Mouse (Mus musculus) intestine, embryonic 15.5 days (tissue): Measurements from ENCODE around the gene Saxo1. TPM values are rescaled to one million over a fixed set of nuclear protein-coding genes. Genes with fewer than 3 reads are reported as not detected.
A peak's percentile ranks its signal among the peaks of the same experiment; 100 is the strongest.

Experiments
- ATAC-seq: fragments of 200-750 bp; cut with Nextera tagmentation; 2 replicates; pipeline ENCODE4 v1.8.0; 2017; ENCODE audit warnings: moderate TSS enrichment, moderate library complexity
- H3K27ac ChIP-seq: fragments of 300-500 bp; sonication (generic); 2 replicates; pipeline ENCODE4 v1.5.1; 2015; ENCODE audit warnings: mild to moderate bottlenecking, inconsistent platforms
- H3K27me3 ChIP-seq: fragments of 300-500 bp; sonication (generic); replicated peaks from 2 replicates; pipeline ENCODE4 v1.6.1; 2015; ENCODE audit warnings: inconsistent platforms
- H3K36me3 ChIP-seq: fragments of 300-500 bp; sonication (generic); 2 replicates; pipeline ENCODE4 v1.6.1; 2015; ENCODE audit warnings: inconsistent platforms
- H3K4me1 ChIP-seq: fragments of 300-500 bp; sonication (generic); replicated peaks from 2 replicates; pipeline ENCODE4 v1.6.1; 2015; ENCODE audit warnings: inconsistent platforms
- H3K4me2 ChIP-seq: fragments of 300-500 bp; sonication (generic); replicated peaks from 2 replicates; pipeline ENCODE4 v1.6.1; 2015; ENCODE audit warnings: mild to moderate bottlenecking, inconsistent platforms
- H3K4me3 ChIP-seq: fragments of 300-500 bp; sonication (generic); replicated peaks from 2 replicates; pipeline ENCODE4 v1.5.1; 2015; ENCODE audit warnings: inconsistent platforms
- H3K9ac ChIP-seq: fragments of 300-500 bp; sonication (generic); 2 replicates; pipeline ENCODE4 v1.6.1; 2015; ENCODE audit warnings: inconsistent platforms
- H3K9me3 ChIP-seq: fragments of 300-500 bp; sonication (generic); 2 replicates; pipeline ENCODE4 v1.6.1; 2016; ENCODE audit warnings: inconsistent platforms
- WGBS: fragments of 180-500 bp; shearing (Covaris S2); methylation state at CpG from one replicate; pipeline ENCODE4 v1.1.7; 2015; 5-methylcytosine and 5-hydroxymethylcytosine counted together
- polyA plus RNA-seq: library from polyadenylated mRNA; unstranded; fragments of >200 nt; fragmentation: Nextera tagmentation; extraction: Ambion mirVana; gene quantifications from 2 replicates; pipeline ENCODE4 v1.2.1, GENCODE M21; 2015

Gene Saxo1
- not detected in 2 replicates for polyA plus RNA-seq

DNA sequence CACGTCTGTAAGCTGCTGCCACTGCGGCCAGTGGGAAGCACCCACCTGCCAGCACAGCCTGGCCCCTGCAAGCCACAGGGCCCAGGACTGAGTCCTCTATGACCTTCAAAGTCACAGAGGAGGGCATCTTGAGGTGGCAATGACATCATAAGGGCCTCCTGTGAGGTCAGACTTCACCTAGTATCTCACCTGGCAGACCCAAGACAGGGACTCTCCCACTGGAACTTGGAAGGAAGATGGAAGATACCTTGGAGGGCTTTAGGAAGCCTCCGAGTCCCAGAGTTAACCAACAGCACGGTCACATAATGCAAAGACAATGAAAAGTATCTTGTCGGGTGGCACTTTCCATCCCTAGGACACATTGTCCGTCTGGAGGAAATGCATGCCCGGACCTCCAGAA is at the start of gene Saxo1:
Saxo1 (minus strand) TSS at position 101 of the 400 bp plus-strand sequence.
- ATAC-seq, result no peak
- no peaks in the 10 kb centered on the region for H3K36me3 ChIP-seq
- H3K4me2 ChIP-seq, result no peak within 1 kb of the TSS
- no peaks in the 10 kb centered on the region for H3K4me1 ChIP-seq
- 92% methylated on average over 7 of the region's 7 CpGs for WGBS
- no peak within 1 kb of the TSS for H3K4me3 ChIP-seq
- no peaks in the 10 kb centered on the region for H3K9me3 ChIP-seq
- H3K9ac ChIP-seq, result no peak within 1 kb of the TSS
- no peak within 1 kb of the TSS for H3K27ac ChIP-seq
- H3K27me3 ChIP-seq, result no peaks in the 10 kb centered on the region

DNA sequence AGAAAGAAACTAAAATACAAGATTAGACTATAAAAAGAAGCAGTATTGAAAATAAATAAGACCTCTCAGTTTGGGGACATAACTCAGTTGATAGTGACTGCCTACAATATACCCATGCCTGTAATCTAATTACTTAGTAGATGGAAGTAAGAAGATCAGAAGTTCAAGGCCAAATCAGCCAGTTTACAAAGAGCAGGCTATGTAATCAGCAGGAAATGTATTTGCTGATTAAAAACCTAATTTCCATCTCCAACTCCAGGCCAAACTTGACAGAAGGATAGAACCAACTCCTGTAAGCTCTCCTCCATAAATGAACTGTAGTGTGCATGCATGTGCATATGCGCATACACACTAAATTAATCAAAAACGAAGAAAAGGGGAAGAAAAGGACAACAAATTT is 33.2 kb upstream of the Saxo1 start:
- no peaks in the 10 kb centered on the region for H3K4me1 ChIP-seq
- 90% methylated on average over 2 of the region's 2 CpGs for WGBS
- no peak overlapping the region for H3K4me3 ChIP-seq
- ATAC-seq, result no peak
- no peaks in the 10 kb centered on the region for H3K9me3 ChIP-seq
- H3K27me3 ChIP-seq, result no peaks in the 10 kb centered on the region
- peaks cover 11% of the 10 kb centered on the region for H3K36me3 ChIP-seq
- no peak overlapping the region for H3K9ac ChIP-seq
- H3K27ac ChIP-seq, result no peak overlapping the region
- H3K4me2 ChIP-seq, result no peak overlapping the region

DNA sequence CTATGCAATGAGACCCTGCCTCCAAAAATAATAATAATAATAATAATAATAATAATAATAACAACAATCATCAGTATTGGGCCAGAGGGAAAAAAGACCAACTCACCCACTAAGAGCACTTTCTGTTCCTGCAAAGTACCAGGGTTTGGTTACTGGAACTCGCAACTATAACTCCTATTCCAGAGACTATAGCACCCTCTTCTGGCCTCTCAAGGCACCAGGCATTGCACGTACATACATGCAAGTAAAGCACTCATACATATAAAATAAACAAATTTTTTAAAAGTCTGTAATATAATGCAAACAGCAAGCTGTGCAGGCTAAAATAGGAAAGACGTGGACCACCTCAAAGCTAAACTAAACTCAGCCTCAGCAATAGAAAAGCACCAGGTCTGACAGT is 30.1 kb upstream of the Saxo1 start:
- no peak overlapping the region for H3K27ac ChIP-seq
- H3K36me3 ChIP-seq, result peaks cover 17% of the 10 kb centered on the region
- WGBS, result 86% methylated on average over 3 of the region's 3 CpGs
- H3K4me1 ChIP-seq, result no peaks in the 10 kb centered on the region
- H3K9ac ChIP-seq, result no peak overlapping the region
- no peak overlapping the region for H3K4me2 ChIP-seq
- H3K4me3 ChIP-seq, result no peak overlapping the region
- no peaks in the 10 kb centered on the region for H3K27me3 ChIP-seq
- no peaks in the 10 kb centered on the region for H3K9me3 ChIP-seq
- no peak for ATAC-seq

DNA sequence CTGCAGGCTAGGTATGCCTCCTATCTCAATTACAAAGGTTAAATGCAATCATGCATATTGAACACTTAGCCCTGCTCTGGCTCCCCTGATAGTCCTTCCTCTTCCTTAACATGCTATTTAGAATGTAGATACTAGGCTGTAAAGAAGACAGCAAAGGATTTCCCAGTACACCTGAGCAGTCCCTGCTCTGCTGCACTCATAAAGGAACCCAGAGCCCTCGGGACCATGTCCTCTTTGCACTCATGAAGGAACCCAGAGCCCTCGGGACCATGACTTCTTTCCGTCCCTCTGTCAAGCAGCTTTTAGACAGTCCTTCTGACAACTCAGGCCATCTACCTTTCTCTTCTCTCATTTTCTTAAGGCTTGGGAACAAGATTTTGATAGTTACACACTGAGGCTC is 22.5 kb upstream of the Saxo1 start:
- WGBS, result 85% methylated on average over 3 of the region's 3 CpGs

GRCm38 (mm10) chr4:86580056-86580455 is 21.9 kb upstream of the Saxo1 start:
- peaks cover 9% of the 10 kb centered on the region for H3K4me1 ChIP-seq
- no peak overlapping the region for H3K4me2 ChIP-seq
- no peak overlapping the region for H3K27ac ChIP-seq
- H3K36me3 ChIP-seq, result peaks cover 16% of the 10 kb centered on the region; the same call in 1 of the 2 replicates
- no peak for ATAC-seq
- H3K9ac ChIP-seq, result no peak overlapping the region
- no peaks in the 10 kb centered on the region for H3K9me3 ChIP-seq
- H3K27me3 ChIP-seq, result no peaks in the 10 kb centered on the region
- H3K4me3 ChIP-seq, result no peak overlapping the region
- WGBS, result 69% methylated on average over 4 of the region's 4 CpGs

More for the DNA sequence above, 22.5 kb upstream of the Saxo1 start:
- Histone ChIP-seq H3K27me3 (no peaks in the 10 kb centered on the region), H3K9ac (no peak overlapping the region), H3K9me3 (no peaks in the 10 kb centered on the region), H3K4me2 (no peak overlapping the region), H3K4me3 (no peak overlapping the region), H3K27ac (no peak overlapping the region), H3K36me3 (peaks cover 16% of the 10 kb centered on the region; the same call in 1 of the 2 replicates), H3K4me1 (peaks cover 9% of the 10 kb centered on the region)
- no peak for ATAC-seq

- H3K36me3 ChIP-seq, result 0 out of 2 replicates have a peak, but pooled peaks cover 2% of the 10 kb centered on the region
- WGBS, result 7% methylated on average over 11 of the region's 11 CpGs
- no peaks in the 10 kb centered on the region for H3K9me3 ChIP-seq
- ATAC-seq, result no peak
- 0 out of 2 replicates have a peak overlapping the region, but pooled peaks have one; percentile 96 for H3K27ac ChIP-seq
- H3K27me3 ChIP-seq, result no peaks in the 10 kb centered on the region
- H3K4me3 ChIP-seq, result peak overlapping the region; percentile 84
- H3K4me2 ChIP-seq, result peak overlapping the region; percentile 79
- peaks cover 9% of the 10 kb centered on the region for H3K4me1 ChIP-seq
- peak overlapping the region; percentile 90 for H3K9ac ChIP-seq
Observed at GRCm38 (mm10) chr4:86576630-86577225, 18.6 kb upstream of the Saxo1 start.

DNA sequence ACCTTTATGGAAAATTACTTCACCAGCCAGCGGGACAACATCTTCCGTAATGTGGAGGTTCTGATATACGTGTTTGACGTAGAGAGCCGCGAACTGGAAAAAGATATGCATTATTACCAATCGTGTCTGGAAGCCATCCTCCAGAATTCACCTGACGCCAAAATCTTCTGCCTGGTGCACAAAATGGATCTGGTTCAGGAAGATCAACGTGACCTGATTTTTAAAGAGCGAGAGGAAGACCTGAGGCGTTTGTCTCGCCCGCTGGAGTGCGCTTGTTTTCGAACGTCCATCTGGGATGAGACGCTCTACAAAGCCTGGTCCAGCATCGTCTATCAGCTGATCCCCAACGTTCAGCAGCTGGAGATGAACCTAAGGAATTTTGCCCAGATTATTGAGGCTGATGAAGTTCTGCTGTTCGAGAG is 18.0 kb upstream of the Saxo1 start:
- no peak for ATAC-seq
- WGBS, result 0% methylated on average over 20 of the region's 20 CpGs
- Histone ChIP-seq H3K9ac (peak overlapping the region; percentile 90), H3K4me2 (peak overlapping the region; percentile 79), H3K27ac (peak overlapping the region; percentile 96), H3K36me3 (0 out of 2 replicates have a peak, but pooled peaks cover 2% of the 10 kb centered on the region), H3K4me1 (peaks cover 9% of the 10 kb centered on the region), H3K27me3 (no peaks in the 10 kb centered on the region), H3K4me3 (peak overlapping the region; percentile 84), H3K9me3 (no peaks in the 10 kb centered on the region)

DNA sequence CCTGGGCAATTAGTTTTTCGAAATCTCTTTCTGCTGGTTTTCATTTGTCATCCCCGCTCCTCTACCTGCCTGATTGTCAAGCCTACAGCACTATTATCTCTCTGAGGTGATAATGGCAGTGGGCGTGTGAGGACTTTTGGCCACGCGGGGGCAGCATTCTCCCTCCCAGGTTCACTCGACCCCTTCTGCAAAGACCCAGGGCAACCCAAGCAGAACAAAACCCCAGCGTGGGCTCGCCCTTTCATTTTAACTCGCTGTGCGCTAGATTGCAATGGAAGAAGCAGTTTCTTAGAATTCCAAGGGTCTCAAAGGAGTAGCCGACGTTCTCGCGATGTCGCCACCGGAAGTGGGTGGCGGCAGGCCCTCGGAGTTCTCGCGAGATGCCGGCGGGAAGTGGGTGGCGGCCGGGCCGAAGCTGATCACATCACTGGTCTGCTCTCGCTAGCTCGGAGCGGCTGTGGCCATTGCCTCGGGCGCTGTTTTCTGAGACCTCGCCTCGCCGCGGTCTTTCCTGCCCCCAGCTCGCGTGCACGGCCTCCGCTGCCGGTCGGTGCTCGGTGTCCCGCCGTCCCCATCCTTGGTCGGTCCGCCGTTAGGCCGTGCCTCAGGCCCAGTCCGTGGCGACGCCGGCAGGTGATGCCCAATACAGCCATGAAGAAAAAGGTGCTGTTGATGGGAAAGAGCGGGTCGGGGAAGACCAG is 17.3 kb upstream of the Saxo1 start, which contains the start of gene Rraga:
Rraga (plus strand) TSS at position 386 of the 701 bp plus-strand sequence.
- WGBS, result under 1% methylated on average over 53 of the region's 53 CpGs
- Histone ChIP-seq H3K9ac (peak within 1 kb of the TSS; percentile 90), H3K9me3 (no peaks in the 10 kb centered on the region), H3K36me3 (0 out of 2 replicates have a peak, but pooled peaks cover 2% of the 10 kb centered on the region), H3K4me2 (peak within 1 kb of the TSS; percentile 79), H3K4me1 (peaks cover 9% of the 10 kb centered on the region), H3K4me3 (peak within 1 kb of the TSS; percentile 84), H3K27ac (peak within 1 kb of the TSS; percentile 96), H3K27me3 (no peaks in the 10 kb centered on the region)
- ATAC-seq, result peak; percentile 98

GRCm38 (mm10) chr4:86574939-86575282 is 16.8 kb upstream of the Saxo1 start:
- Histone ChIP-seq H3K27ac (peak overlapping the region; percentile 96), H3K4me1 (peaks cover 9% of the 10 kb centered on the region), H3K27me3 (no peaks in the 10 kb centered on the region), H3K4me2 (peak overlapping the region; percentile 79), H3K9me3 (no peaks in the 10 kb centered on the region), H3K4me3 (peak overlapping the region; percentile 84), H3K36me3 (0 out of 2 replicates have a peak, but pooled peaks cover 2% of the 10 kb centered on the region), H3K9ac (peak overlapping the region; percentile 90)
- peak; percentile 13 for ATAC-seq
- WGBS, result 15% methylated on average over 6 of the region's 6 CpGs

DNA sequence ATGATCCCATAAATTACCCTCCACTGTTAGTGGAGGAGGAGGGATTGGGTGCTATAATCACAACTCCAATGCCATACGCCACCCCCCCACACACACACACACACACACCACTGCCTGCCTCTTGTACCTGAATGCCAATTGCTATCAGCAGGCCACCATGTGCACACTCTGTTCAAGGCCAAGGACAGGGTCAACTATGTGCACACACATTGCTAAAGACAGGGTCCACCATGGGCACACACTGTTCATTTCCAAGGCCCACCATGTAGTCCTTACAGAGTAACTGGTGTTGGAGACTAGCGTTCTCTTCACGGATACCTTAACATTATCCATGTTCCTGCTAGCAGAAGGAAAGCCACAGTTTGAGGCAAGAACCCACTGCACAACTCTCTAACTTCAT is 2.9 kb upstream of the Saxo1 start:
- Histone ChIP-seq H3K36me3 (no peaks in the 10 kb centered on the region), H3K4me1 (no peaks in the 10 kb centered on the region), H3K9ac (no peak overlapping the region), H3K9me3 (no peaks in the 10 kb centered on the region), H3K4me2 (no peak overlapping the region), H3K27me3 (no peaks in the 10 kb centered on the region), H3K4me3 (no peak overlapping the region), H3K27ac (no peak overlapping the region)
- 95% methylated on average over 3 of the region's 3 CpGs for WGBS
- no peak for ATAC-seq

DNA sequence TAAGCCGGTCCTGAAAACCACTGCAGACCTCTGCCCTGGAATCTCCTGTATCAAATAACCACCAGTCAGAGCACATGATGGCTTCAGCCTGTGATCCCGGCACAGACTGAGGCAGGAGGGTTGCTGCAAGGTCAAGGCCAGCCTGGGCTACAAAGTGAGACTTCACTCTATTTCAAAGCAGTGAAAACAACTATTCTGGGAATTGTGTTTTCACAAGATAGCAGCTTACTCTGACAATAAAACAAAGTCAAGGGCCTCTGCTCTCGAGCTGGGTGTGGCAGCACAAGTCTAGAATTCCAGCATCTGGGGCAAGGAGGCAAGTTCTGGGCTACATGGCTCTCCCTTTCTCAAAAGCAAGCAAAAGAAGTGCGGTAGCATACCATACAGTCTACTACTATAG is 878 bp upstream of the Saxo1 start:
- no peaks in the 10 kb centered on the region for H3K4me1 ChIP-seq
- H3K27me3 ChIP-seq, result no peaks in the 10 kb centered on the region
- WGBS, result 61% methylated on average over 4 of the region's 4 CpGs
- H3K9me3 ChIP-seq, result no peaks in the 10 kb centered on the region
- no peak overlapping the region for H3K9ac ChIP-seq
- H3K4me3 ChIP-seq, result no peak overlapping the region
- H3K36me3 ChIP-seq, result no peaks in the 10 kb centered on the region
- no peak overlapping the region for H3K27ac ChIP-seq
- ATAC-seq, result no peak
- no peak overlapping the region for H3K4me2 ChIP-seq

DNA sequence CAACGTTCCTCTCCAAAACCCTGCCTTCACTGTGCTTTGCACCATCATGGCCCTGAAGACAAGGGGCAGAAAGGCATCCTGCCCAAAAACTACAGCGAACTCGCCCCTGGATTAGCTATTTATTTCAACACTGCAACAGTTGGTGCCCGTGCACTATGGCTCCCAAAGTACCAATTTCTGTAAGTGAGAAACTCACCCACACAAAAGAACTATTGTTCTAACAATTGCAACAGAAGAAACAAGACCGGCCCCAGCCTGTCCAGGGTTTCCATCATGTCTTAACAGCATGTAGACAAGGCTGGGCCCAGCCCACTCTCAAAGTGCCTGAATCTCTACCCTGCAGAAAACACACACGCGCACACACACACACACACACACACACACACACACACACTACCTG is 757 bp downstream of the Saxo1 start:
- ATAC-seq, result no peak
- Histone ChIP-seq H3K9ac (no peak overlapping the region), H3K4me3 (no peak overlapping the region), H3K27me3 (no peaks in the 10 kb centered on the region), H3K36me3 (no peaks in the 10 kb centered on the region), H3K27ac (no peak overlapping the region), H3K9me3 (no peaks in the 10 kb centered on the region), H3K4me1 (no peaks in the 10 kb centered on the region), H3K4me2 (no peak overlapping the region)
- WGBS, result 73% methylated on average over 7 of the region's 7 CpGs
